Mouse (Mus musculus) stomach, postnatal 0 days (tissue): ENCODE results near the gene Eif3k. TPM values are rescaled to one million over a fixed set of nuclear protein-coding genes. Genes with fewer than 3 reads are reported as not detected.
A peak's percentile ranks its signal among the peaks of the same experiment; 100 is the strongest.

Experiments
- ATAC-seq: fragments of 200-750 bp; cut with Nextera tagmentation; 2 replicates; pipeline ENCODE4 v1.8.0; 2017; ENCODE audit not compliant: low FRiP score, low TSS enrichment
- DNase-seq: peaks from one replicate; pipeline ENCODE4 v3.0.0-alpha.2; 2016; ENCODE audit warnings: low spot score
- H3K27ac ChIP-seq: fragments of 300-500 bp; sonication (generic); replicated peaks from 2 replicates; pipeline ENCODE4 v1.5.1; 2014; ENCODE audit warnings: mild to moderate bottlenecking, control low read depth
- H3K27me3 ChIP-seq: fragments of 300-500 bp; sonication (generic); 2 replicates; pipeline ENCODE4 v1.6.1; 2014; ENCODE audit warnings: low read length; ENCODE audit not compliant: control insufficient read depth, insufficient read depth
- H3K36me3 ChIP-seq: fragments of 300-500 bp; sonication (generic); 2 replicates; pipeline ENCODE4 v1.6.1; 2014; ENCODE audit warnings: low read length, mixed read lengths; ENCODE audit not compliant: control insufficient read depth, insufficient read depth
- H3K4me1 ChIP-seq: fragments of 300-500 bp; sonication (generic); replicated peaks from 2 replicates; pipeline ENCODE4 v1.6.1; 2014; ENCODE audit warnings: antibody characterized with exemption; ENCODE audit not compliant: control insufficient read depth, insufficient read depth
- H3K4me2 ChIP-seq: fragments of 300-500 bp; sonication (generic); replicated peaks from 2 replicates; pipeline ENCODE4 v1.6.1; 2014; ENCODE audit warnings: low read depth, mild to moderate bottlenecking, control low read depth, moderate library complexity
- H3K4me3 ChIP-seq: fragments of 300-500 bp; sonication (generic); 2 replicates; pipeline ENCODE4 v1.5.1; 2014; ENCODE audit warnings: low read depth, low read length, control low read depth
- H3K9ac ChIP-seq: fragments of 300-500 bp; sonication (generic); 2 replicates; pipeline ENCODE4 v1.6.1; 2014; ENCODE audit warnings: mild to moderate bottlenecking, low read length, control low read depth, mixed read lengths
- H3K9me3 ChIP-seq: fragments of 300-500 bp; sonication (generic); 2 replicates; pipeline ENCODE4 v1.6.1; 2016; ENCODE audit warnings: low read length; ENCODE audit not compliant: control insufficient read depth
- CTCF ChIP-seq: IDR thresholded peaks from 2 replicates; pipeline ENCODE4 v1.5.1; 2016; ENCODE audit warnings: antibody characterized with exemption, low read depth, mild to moderate bottlenecking, moderate library complexity
- EP300 ChIP-seq: optimal IDR thresholded peaks from 2 replicates; pipeline ENCODE3; 2016; ENCODE audit warnings: antibody characterized with exemption
- WGBS: fragments of 180-500 bp; shearing (Covaris S2); extraction: QIAGEN DNeasy Blood & Tissue Kit; methylation state at CpG from one replicate; pipeline ENCODE4 v1.1.7; 2014; 5-methylcytosine and 5-hydroxymethylcytosine counted together
- polyA plus RNA-seq: library from polyadenylated mRNA; unstranded; fragments of >200 nt; fragmentation: Nextera tagmentation; extraction: Ambion mirVana; gene quantifications from 2 replicates; pipeline ENCODE4 v1.2.1, GENCODE M21; 2015

Gene Eif3k
- polyA plus RNA-seq, 1 experiment from 2014 or later, result 295 TPM

GRCm38 (mm10) chr7:28956270-28956669, 25.4 kb downstream of the Eif3k start:
- Histone ChIP-seq H3K9me3 (no peaks in the 10 kb centered on the region), H3K9ac (no peak overlapping the region; the same call in 1 of the 2 replicates), H3K36me3 (no peaks in the 10 kb centered on the region; the same call in 1 of the 2 replicates), H3K4me2 (no peak overlapping the region), H3K27me3 (no peaks in the 10 kb centered on the region), H3K27ac (0 out of 2 replicates have a peak overlapping the region, but pooled peaks have one; percentile 30), H3K4me1 (peaks cover 29% of the 10 kb centered on the region), H3K4me3 (no peak overlapping the region)
- 77% methylated on average over 1 of the region's 1 CpGs for WGBS
- DNase-seq, result no peak
- no peak for TF ChIP-seq CTCF
- no peak for TF ChIP-seq EP300
- ATAC-seq, result no peak

DNA sequence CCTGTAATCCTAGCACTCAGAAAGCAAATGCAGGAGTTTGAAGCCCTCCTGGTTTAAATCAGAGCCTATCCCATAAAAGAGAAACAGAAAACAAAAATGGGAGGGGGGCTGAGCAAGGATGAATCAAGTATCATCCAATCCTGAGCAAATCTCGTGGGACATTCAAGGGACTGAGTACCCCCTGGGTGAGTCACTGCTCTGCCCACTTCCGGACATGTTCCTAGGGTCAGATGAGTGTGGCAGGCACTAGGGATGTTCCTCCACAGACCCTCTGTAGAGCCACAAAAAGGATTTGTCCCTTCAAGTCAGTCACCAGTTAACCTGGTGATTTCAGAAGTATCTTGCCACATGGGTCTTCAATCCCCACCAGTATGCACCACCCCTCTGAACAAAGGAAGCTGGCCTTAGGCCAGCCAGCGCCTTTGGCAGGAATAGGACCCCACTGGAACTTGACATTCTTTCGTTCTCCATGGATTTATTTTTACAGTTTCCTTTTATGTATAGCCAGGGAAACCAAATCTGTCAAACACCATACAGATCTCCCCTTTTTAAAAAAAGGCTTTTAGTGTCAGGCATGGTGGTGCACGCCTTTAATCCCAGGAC, 26.3 kb downstream of the Eif3k start:
- DNase-seq (no peak), ATAC-seq (no peak)
- H3K9me3 ChIP-seq, result no peaks in the 10 kb centered on the region
- WGBS, result 32% methylated on average over 5 of the region's 5 CpGs
- no peaks in the 10 kb centered on the region; the same call in 1 of the 2 replicates for H3K36me3 ChIP-seq
- no peak overlapping the region for H3K9ac ChIP-seq
- H3K4me1 ChIP-seq, result peaks cover 32% of the 10 kb centered on the region
- H3K4me3 ChIP-seq, result no peak overlapping the region
- H3K4me2 ChIP-seq, result no peak overlapping the region
- peak overlapping the region; percentile 10 for H3K27ac ChIP-seq
- TF ChIP-seq CTCF (no peak), EP300 (no peak)
- H3K27me3 ChIP-seq, result no peaks in the 10 kb centered on the region

DNA sequence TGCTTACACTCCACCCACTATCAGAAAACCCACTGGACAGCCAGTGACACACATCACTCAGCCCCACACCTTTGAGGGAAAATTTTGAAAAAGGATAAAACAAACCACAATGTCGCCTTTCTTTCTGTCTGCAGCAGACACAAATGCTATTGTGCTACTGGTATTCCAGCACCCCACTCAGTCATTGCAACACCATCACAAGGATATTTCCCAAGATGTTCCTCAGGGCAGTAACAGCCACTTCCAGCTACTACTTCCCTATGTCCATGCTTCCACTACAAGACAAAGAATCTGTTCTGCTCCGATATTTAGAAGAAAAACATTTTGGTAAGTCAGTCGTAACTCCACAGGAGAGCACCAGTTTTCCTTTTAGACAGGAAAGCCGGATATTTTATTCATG, 26.9 kb downstream of the Eif3k start:
- Histone ChIP-seq H3K4me1 (peaks cover 32% of the 10 kb centered on the region), H3K4me2 (no peak overlapping the region), H3K36me3 (no peaks in the 10 kb centered on the region; the same call in 1 of the 2 replicates), H3K27me3 (no peaks in the 10 kb centered on the region), H3K4me3 (no peak overlapping the region), H3K9ac (no peak overlapping the region), H3K27ac (peak overlapping the region; percentile 10), H3K9me3 (no peaks in the 10 kb centered on the region)
- no peak for ATAC-seq
- TF ChIP-seq CTCF (no peak), EP300 (no peak)
- 71% methylated on average over 4 of the region's 4 CpGs for WGBS
- DNase-seq, result no peak

DNA sequence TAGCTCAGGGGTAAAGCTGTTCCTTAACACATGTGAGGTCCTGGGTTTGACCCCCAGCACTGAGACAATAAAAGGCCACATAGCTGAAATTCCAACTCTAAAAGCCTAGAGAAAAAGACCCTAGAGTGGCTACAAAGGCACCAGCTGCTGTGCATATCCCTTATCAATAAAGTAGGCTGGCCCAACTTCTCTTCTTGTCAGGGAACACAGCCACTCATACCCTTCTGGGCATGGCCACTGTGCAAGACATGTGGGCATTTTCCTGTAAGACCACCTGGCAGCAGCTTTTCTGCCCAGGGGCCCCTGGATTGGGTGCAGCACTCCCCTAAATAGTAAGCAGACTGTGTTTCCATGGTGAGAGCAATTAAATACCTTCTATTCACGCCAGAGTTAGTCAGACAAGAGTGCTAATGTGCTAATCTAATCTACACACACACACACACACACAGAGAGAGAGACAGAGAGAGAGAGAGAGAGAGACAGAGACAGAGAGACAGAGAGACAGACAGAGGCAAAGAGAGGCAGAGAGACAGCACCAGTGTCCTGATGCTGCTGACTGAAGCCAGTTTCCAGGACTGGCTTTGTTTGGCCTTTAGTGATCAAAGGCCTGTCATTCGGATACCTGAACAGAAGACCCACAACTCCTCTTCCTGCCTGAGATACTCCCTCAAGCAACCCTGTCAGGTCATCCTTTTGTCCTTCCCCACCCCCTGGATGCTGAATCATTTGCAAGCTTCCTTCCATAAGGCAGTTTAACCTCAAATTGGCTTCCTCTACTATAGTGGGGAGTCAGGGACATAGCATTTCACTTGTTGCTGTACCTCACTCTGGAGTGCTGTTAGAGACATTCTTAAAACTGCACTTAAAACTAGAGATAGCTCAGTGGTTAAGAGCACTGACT, 27.9 kb downstream of the Eif3k start:
- no peak overlapping the region for H3K4me3 ChIP-seq
- no peak for ATAC-seq
- no peak overlapping the region for H3K9ac ChIP-seq
- H3K4me2 ChIP-seq, result no peak overlapping the region
- no peaks in the 10 kb centered on the region for H3K9me3 ChIP-seq
- H3K36me3 ChIP-seq, result no peaks in the 10 kb centered on the region; the same call in 1 of the 2 replicates
- H3K27me3 ChIP-seq, result no peaks in the 10 kb centered on the region
- no peak for TF ChIP-seq CTCF
- TF ChIP-seq EP300, result no peak
- DNase-seq, result no peak
- H3K4me1 ChIP-seq, result peaks cover 31% of the 10 kb centered on the region
- WGBS, result 16% methylated on average over 2 of the region's 2 CpGs
- H3K27ac ChIP-seq, result peak overlapping the region; percentile 81

- Histone ChIP-seq H3K27ac (peak overlapping the region; percentile 81), H3K4me2 (no peak overlapping the region), H3K4me1 (peaks cover 27% of the 10 kb centered on the region), H3K27me3 (no peaks in the 10 kb centered on the region), H3K9me3 (no peaks in the 10 kb centered on the region), H3K9ac (no peak overlapping the region), H3K4me3 (no peak overlapping the region), H3K36me3 (no peaks in the 10 kb centered on the region; the same call in 1 of the 2 replicates)
- DNase-seq (peak; percentile 58), ATAC-seq (no peak; the same call in 1 of the 2 replicates)
- WGBS, result 5% methylated on average over 3 of the region's 3 CpGs
- TF ChIP-seq CTCF (no peak), EP300 (peak; percentile 84)
Observed at GRCm38 (mm10) chr7:28952786-28953185, 28.9 kb downstream of the Eif3k start.
